Mouse (Mus musculus): Measurements from ENCODE around the gene Hpn.

The Hpn gene

GRCm38 (mm10) chr7:31140941-31141340 lies 25.9 kb upstream of the Hpn start:
- DNase-seq (ENCODE audit: low read depth, low spot score), result no peak

- DNase-seq (ENCODE audit: low read depth, low spot score), result no peak
Measured at GRCm38 (mm10) chr7:31140302-31140701, 25.2 kb upstream of the Hpn start.

GRCm38 (mm10) chr7:31139765-31140164 lies 24.7 kb upstream of the Hpn start:
- DNase-seq (ENCODE audit: low read depth, low spot score), result no peak

- DNase-seq (ENCODE audit: low read depth, low spot score), result no peak
Measured at GRCm38 (mm10) chr7:31135717-31136116, 20.6 kb upstream of the Hpn start.

- DNase-seq (ENCODE audit: low read depth, low spot score), result no peak
Measured at GRCm38 (mm10) chr7:31131866-31132265, 16.8 kb upstream of the Hpn start.

GRCm38 (mm10) chr7:31130841-31131240 lies 15.8 kb upstream of the Hpn start:
- DNase-seq (ENCODE audit: low read depth, low spot score), result peak; percentile 72

- DNase-seq (ENCODE audit: low read depth, low spot score), result no peak
Measured at GRCm38 (mm10) chr7:31130197-31130596, 15.1 kb upstream of the Hpn start.

- DNase-seq (ENCODE audit: low read depth, low spot score), result no peak
Measured at GRCm38 (mm10) chr7:31128157-31128705, 13.1 kb upstream of the Hpn start.

GRCm38 (mm10) chr7:31126851-31127724 lies 12.0 kb upstream of the Hpn start, which contains the start of gene Scn1b:
Gene Scn1b, minus strand, starts transcription at chr7:31127003.
- DNase-seq (ENCODE audit: low read depth, low spot score), result no peak

GRCm38 (mm10) chr7:31126211-31126751 lies 11.2 kb upstream of the Hpn start:
- DNase-seq (ENCODE audit: low read depth, low spot score), result no peak

- no peak for DNase-seq (ENCODE audit: low read depth, low spot score)
Measured at GRCm38 (mm10) chr7:31125116-31125515, 10.0 kb upstream of the Hpn start.

- no peak for DNase-seq (ENCODE audit: low read depth, low spot score)
Measured at GRCm38 (mm10) chr7:31124381-31124780, 9.3 kb upstream of the Hpn start.

- DNase-seq (ENCODE audit: low read depth, low spot score), result no peak
Measured at GRCm38 (mm10) chr7:31123697-31124096, 8.6 kb upstream of the Hpn start.

- DNase-seq (ENCODE audit: low read depth, low spot score), result no peak
Measured at GRCm38 (mm10) chr7:31122641-31123631, 7.8 kb upstream of the Hpn start.

GRCm38 (mm10) chr7:31119556-31119955 lies 4.5 kb upstream of the Hpn start:
- no peak for DNase-seq (ENCODE audit: low read depth, low spot score)

GRCm38 (mm10) chr7:31118486-31118885 lies 3.4 kb upstream of the Hpn start:
- DNase-seq (ENCODE audit: low read depth, low spot score), result no peak

- no peak for DNase-seq (ENCODE audit: low read depth, low spot score)
Measured at GRCm38 (mm10) chr7:31117465-31117864, 2.4 kb upstream of the Hpn start.

GRCm38 (mm10) chr7:31116721-31117145 lies 1.6 kb upstream of the Hpn start:
- DNase-seq (ENCODE audit: low read depth, low spot score), result no peak

- no peak for DNase-seq (ENCODE audit: low read depth, low spot score)
Measured at GRCm38 (mm10) chr7:31115587-31116043, 525 bp upstream of the Hpn start.

GRCm38 (mm10) chr7:31114646-31115045 lies 444 bp downstream of the Hpn start:
- DNase-seq (ENCODE audit: low read depth, low spot score), result no peak

GRCm38 (mm10) chr7:31113800-31114199 lies 1.3 kb downstream of the Hpn start:
- DNase-seq (ENCODE audit: low read depth, low spot score), result no peak

All from A20 (cell line).